Mouse (Mus musculus): Measurements from ENCODE around the gene Haus4.

- TF ChIP-seq CTCF (IDR thresholded peaks at IDR 0.05) (no peak), POLR2A (IDR thresholded peaks at IDR 0.05; ENCODE audit: insufficient read depth, low read depth, low read length) (no peak), EP300 (IDR thresholded peaks at IDR 0.05; ENCODE audit: insufficient read depth, low read depth, low read length) (no peak)
Observed at GRCm38 (mm10) chr14:54582536-54582935, 28.1 kb upstream of the Haus4 start.

Measured in heart, adult 2 months (tissue).